Mouse (Mus musculus) cerebellum, postnatal 36 days (tissue): ENCODE data around the gene Zfp442.
"Not testable (repeated sequence)": the region's sequence is repeated elsewhere in the genome, so short reads cannot be mapped to it uniquely, and the experiment has no call there.

Experiments
- DNase-seq, 2 experiments: peaks; one replicate each; pipeline ENCODE4 v3.0.0; 2021 to 2022; ENCODE audit warnings: mixed read lengths in 2 of 2

Zfp442 gene

DNA sequence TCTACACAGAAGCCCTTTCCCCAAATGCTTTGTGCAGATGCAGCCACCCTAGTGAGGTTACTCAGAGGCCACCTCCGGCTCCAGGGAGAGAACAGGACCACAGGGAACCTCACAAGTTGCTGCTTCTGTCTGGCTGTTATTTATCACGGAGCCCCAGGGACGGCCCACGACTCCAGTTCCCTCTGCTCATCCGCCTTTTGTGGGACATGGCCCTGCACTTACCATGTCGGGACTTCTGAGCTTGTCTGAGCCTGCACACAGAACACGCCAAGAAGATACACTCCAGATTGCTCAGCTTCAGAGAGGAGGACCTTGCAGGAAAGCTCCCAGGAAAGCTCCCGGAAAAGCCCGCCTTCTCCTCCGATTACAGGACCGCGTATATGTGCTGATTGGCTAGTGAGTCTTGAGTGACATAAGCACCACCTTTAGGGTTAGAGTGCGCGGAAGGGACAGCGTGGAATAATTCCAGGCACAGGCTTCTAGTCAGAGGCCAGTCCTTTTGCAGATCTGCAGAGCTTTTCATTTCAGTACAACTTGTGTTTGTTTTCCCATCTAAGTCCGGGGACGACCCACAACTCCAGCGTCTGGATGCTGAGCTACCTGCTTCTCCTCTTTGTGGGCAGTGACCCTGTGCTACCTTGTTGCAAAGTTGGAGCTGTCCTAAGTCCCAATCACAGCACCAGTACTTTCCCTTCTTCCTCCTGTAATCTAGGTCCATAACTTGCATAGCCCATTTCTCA, at the start of gene Zfp442:
Gene Zfp442 (minus strand): TSS at position 307 of the 740 bp plus-strand sequence.
- peak; percentile 66 to 75 for DNase-seq

DNA sequence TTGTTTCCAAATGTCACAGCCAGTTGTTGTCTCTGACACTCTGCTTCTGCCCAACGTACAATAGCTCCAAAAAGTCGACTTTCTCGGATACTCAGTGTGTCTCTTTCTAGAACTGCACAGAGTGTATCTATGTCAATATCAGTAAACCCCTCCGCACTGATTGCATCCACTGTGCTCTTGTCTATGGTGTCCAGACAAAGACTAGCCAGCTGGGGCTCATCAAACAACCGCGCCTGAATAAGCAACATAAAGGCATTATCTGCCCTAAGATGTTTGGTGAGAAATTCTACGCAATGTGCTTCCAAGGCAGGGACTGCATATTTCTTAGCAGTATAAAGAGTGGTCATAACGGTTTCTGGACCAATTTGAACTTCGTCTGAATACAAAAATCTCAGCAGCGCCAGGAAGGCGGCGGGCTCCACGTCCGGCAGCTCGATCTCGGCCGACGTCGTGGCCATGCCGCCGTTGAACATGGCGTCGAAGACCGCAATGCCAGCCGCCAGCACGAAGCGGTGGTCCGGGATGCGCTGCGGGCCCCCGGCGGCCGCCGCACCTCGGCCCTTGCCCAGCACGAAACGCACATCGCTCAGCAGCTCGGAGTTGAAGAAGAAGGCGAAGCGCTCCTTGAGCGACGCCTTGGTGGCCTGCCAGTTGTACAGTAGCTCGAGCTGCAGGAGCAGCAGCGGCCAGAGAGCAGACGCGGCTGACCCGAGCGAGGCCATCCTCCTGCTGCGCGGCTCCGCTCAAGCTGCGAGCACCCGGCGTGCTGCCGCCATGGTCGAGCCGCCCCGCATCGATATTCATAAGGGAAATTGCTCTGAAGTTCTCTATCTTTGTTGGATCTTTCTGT, 49.1 kb upstream of the Zfp442 start:
- DNase-seq = not testable (repeated sequence)

DNA sequence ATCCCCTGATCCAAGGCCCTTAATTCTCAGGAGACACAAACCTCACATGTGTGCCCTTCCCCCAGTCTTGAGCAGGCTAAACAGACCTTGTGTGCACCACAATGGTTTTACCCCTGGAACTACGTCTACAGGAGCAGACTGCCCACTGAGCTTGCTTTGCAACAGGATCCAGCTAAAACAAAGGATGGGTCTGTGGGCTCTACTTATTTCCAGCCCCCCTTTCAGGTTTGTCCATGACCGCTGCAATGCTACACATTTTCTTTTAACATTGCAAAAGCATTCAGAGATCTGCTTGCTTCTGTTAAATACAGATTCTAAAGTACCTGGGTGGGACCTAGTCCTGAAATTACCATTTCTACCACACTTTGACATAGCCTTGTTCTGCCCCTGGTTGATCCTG, 41.7 kb upstream of the Zfp442 start:
- no peak for DNase-seq

DNA sequence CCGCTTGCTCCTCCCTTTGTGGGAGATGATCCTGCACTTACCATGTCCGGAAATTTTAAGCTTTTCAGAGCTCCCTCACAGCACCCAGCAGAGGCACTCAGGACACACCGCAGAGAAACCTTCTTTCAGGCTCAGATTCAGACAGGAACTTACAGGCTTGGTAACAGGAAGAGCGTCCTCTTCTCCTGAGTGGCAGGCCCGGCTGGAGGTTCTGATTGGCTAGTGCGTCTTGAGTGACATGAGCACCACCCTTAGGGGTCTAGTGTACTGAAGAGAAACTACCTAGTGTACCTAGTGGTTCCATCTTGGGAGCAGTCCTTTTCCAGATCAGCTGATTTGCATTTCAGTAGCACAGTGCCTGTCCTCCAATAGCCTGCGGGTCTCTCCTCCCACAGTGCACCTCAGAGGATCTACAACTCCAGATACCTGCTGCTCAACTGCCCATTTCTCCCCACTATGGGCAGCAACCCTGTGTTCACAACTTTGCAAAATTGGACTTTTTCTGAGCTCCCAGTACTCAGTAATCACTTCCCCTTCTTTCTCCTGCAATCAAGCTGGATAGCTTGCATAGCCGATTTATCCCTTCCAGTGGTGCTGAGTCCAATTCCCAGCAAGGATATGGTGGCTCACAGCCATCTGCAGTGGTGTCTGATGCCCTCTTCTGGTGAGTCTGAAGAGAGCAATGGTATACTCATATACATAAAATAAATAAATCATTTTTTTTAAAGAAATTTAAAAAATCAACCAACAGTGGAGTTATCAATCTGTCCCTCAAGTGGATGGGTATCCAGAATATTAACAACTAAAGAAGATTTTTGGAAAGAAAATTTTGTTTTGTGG, 33.9 kb upstream of the Zfp442 start, which contains the start of gene Zfp345:
Gene Zfp345 (minus strand): TSS at position 153 of the 840 bp plus-strand sequence.
- DNase-seq = not testable (repeated sequence)

DNA sequence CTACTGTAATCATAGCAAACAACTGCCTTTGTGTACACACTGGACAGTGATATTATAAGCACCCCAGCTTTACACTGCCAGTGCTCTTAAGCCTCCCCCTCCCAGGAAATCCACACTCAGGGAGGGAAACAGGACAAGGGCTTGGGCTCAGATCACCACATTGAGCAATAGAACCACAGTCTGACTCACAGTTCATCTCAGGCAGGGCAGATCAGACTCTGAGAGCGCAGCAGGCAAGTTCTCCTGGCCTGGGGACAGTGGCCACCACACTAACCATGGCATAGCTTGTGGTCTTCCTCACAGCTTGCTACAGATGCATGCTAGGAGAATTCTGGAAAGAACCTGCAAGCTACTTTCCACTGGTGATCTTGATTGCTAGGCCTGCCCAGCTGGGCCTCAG, 12.2 kb downstream of the Zfp442 start:
- DNase-seq = not testable (repeated sequence)

DNA sequence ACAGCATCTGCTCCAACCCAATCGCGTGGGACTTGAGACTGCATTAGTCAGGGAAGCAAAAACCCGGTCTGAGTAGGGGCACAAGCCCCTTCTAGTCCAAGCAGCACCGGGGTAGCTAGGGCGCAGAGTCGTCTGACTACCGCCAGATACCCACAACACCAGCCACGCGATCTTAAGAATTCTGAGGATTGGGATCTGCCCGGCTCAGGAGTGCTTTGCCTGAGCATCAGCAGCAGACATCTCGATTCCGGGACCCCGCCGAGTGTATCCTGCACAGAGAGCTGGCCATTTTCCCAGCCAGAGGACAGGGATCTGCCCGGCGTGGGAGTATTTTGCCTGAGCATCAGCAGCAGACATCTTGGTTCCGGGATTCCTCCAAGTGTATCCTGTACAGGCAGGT, 39.1 kb downstream of the Zfp442 start:
- not testable (repeated sequence) for DNase-seq

DNA sequence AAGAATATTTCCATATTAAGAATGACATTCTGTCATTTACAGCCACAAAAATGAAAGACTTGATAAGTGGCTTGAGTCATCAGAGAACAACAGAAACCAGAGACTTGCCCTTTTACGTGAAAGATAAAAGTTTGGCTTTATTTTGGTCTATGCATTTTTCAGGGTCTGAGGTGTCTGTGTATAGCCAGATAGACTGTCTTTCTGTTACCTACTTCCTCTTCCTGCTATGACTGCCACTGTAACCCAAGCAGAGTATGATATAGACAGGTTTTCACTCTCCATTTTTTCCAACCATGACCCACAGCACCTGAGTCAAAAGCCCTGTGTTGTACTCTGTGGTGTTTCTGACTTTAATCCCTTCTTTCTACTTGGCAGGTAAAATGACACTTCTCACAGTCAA, 61.1 kb downstream of the Zfp442 start:
- DNase-seq = no peak

DNA sequence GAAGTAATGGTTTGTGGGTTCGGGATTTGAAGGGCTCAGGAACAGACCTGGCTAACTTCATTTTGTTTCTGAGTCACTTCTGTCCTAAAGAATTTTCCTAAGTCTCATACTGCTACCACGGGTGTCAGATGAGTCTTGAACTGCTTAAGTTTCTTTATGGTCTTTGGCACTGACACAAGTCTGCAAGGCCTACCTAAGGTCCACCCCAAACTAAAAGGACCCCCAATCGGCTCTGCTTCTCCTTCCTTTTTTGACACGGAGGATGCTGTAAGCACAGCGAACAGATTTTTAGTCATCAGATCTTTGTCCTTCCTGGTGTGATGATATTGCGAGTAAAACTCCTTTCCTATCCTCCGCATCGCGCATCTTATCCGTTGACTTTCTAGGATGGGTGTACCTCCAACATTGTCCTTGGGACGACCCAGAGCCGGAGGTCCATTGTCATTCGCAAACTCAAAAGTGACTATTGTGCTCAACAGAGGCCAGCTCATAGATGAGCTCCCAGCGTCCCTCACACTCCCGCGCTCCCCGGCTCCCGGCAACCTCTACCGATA, 65.7 kb downstream of the Zfp442 start:
- not testable (repeated sequence) for DNase-seq

DNA sequence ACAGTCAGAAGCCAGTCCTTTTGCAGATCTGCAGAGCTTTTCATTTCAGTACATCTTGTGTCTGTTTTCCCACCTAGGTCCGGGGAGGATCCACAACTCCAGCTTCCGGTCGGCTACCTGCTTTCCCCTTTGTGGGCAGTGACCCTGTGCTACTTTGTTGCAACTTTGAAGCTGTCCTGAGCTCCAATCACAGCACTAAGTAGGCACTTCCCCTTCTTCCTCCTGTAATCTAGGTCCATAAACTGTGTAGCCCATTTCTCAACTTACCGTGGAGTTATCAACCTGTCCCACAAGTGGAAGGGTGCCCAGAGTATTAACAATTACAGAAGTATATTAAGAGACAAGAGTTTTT, 88.4 kb downstream of the Zfp442 start:
- DNase-seq = no peak

DNA sequence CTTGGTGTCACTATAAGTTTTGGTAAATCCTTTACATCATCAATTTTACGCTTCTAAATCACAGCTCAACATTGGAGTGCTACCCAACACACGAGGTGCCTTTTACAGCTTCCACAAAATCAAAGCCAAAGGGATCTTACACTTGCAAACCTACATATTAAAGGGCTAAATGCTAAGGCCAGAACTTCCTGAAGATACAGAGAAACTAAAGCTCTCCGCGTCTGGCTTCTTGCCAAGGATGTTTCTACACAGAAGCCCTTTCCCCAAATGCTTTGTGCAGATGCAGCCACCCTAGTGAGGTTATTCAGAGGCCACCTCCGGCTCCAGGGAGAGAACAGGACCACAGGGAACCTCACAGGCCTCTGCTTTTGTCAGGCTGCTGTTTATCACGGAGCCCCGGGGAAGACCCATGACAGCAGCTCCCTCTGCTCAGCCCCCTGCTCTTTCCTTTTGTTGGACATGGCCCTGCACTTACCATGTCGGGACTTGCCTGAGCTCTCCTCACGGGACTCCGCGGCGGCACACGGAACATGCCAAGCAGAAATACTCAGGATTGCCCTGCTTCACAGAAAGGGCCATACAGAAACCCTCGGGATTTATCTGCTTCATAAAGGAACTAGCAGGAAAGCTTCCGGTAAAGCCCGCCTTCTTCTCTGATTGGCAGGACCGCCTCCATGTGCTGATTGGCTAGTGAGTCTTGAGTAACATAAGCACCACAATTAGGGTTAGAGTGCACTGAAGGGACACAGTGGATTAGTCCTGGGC, 89.0 kb downstream of the Zfp442 start, which contains the start of gene 3300002I08Rik:
Gene 3300002I08Rik (minus strand): TSS at position 653 of the 765 bp plus-strand sequence.
- DNase-seq = peak; percentile 86 to 91
